16 mouse cellular contexts compared by ENCODE assay signal in the genomic region with DNA sequence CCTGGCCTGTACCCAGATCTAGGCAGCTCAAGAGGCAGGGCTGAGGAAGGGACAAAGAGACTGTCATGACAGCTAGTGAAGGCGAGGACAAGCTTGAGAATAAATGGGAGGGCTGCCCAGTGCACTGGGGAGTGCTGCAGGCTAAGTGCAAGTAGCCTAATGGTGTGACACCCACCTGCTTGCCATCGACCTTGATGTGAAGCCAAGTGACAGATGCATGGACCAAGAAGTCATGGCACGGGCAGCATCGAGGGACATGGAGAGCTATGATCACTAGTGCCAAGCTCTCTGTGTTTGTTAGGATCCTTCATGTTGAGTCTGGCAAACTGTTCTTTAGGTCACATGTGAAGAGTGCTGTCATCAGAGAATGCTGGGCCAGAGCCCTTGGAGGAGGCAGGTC.
A peak's percentile ranks its signal among the peaks of the same experiment; 100 is the strongest.
DNase-seq lines count a peak whose midpoint lies in the region; ATAC-seq and TF ChIP-seq lines count a peak whose summit lies in the region.
"Had no signal": no experiment of that assay in that cellular context is flagged by ENCODE, and none has a peak within 500 bp of the region (broad histone marks: within the 10 kb centered on the region; RNA-seq: fewer than 3 reads in every experiment).

No protein-coding gene starts in this region.

- H3K4me3 ChIP-seq in cerebellum, adult 2 months (replicated peaks; ENCODE audit: insufficient read depth, low read depth, low read length), result no peak overlapping the region
- H3K4me3 ChIP-seq in hindbrain, embryonic 10.5 days, result no peak overlapping the region
- no peak overlapping the region for H3K4me3 ChIP-seq in intestine, embryonic 15.5 days (replicated peaks)
- H3K4me3 ChIP-seq: embryonic facial prominence, embryonic 12.5 days; forebrain, embryonic 15.5 days; heart, embryonic 13.5 days; hindbrain, embryonic 12.5 days had no signal

- no peak for ATAC-seq in intestine, embryonic 15.5 days
- ATAC-seq: forebrain, embryonic 15.5 days; hindbrain, embryonic 16.5 days had no signal

- no peaks in the 10 kb centered on the region for H3K27me3 ChIP-seq in cerebellum, adult 2 months (ENCODE audit: control insufficient read depth, insufficient read depth, low read length)
- H3K27me3 ChIP-seq in hindbrain, embryonic 10.5 days (ENCODE audit: insufficient read depth, poor library complexity, severe bottlenecking), result no peaks in the 10 kb centered on the region
- H3K27me3 ChIP-seq in intestine, embryonic 15.5 days (replicated peaks), result no peaks in the 10 kb centered on the region
- H3K27me3 ChIP-seq: embryonic facial prominence, embryonic 12.5 days; forebrain, embryonic 15.5 days; heart, embryonic 13.5 days; hindbrain, embryonic 12.5 days had no signal

- no peak overlapping the region for H3K27ac ChIP-seq in cerebellum, adult 2 months (ENCODE audit: insufficient read depth, low read length)
- H3K27ac ChIP-seq in hindbrain, embryonic 10.5 days, result no peak overlapping the region
- H3K27ac ChIP-seq in intestine, embryonic 15.5 days, result no peak overlapping the region
- H3K27ac ChIP-seq: embryonic facial prominence, embryonic 12.5 days; forebrain, embryonic 15.5 days; heart, embryonic 13.5 days; hindbrain, embryonic 12.5 days had no signal

- no peak for TF ChIP-seq POLR2A in cerebellum, adult 2 months (IDR thresholded peaks at IDR 0.05; ENCODE audit: borderline replicate concordance, insufficient read depth, low read length)

- H3K4me2 ChIP-seq in intestine, embryonic 15.5 days (replicated peaks), result no peak overlapping the region
- H3K4me2 ChIP-seq: embryonic facial prominence, embryonic 12.5 days; forebrain, embryonic 15.5 days; heart, embryonic 13.5 days; hindbrain, embryonic 12.5 days had no signal

- no peaks in the 10 kb centered on the region for H3K9me3 ChIP-seq in hindbrain, embryonic 10.5 days
- no peaks in the 10 kb centered on the region for H3K9me3 ChIP-seq in intestine, embryonic 15.5 days
- H3K9me3 ChIP-seq: embryonic facial prominence, embryonic 12.5 days; forebrain, embryonic 15.5 days; heart, embryonic 13.5 days; hindbrain, embryonic 12.5 days had no signal

- no peak for TF ChIP-seq CTCF in cerebellum, adult 2 months (IDR thresholded peaks at IDR 0.05; ENCODE audit: borderline replicate concordance, insufficient read depth, low read depth, low read length)

- H3K4me1 ChIP-seq in cerebellum, adult 2 months (ENCODE audit: control insufficient read depth, insufficient read depth, low read length), result peaks cover 14% of the 10 kb centered on the region
- no peaks in the 10 kb centered on the region for H3K4me1 ChIP-seq in hindbrain, embryonic 10.5 days (replicated peaks)
- no peaks in the 10 kb centered on the region for H3K4me1 ChIP-seq in intestine, embryonic 15.5 days (replicated peaks)
- H3K4me1 ChIP-seq: embryonic facial prominence, embryonic 12.5 days; forebrain, embryonic 15.5 days; heart, embryonic 13.5 days; hindbrain, embryonic 12.5 days had no signal

- H3K36me3 ChIP-seq in hindbrain, embryonic 10.5 days, result no peaks in the 10 kb centered on the region
- no peaks in the 10 kb centered on the region for H3K36me3 ChIP-seq in intestine, embryonic 15.5 days
- H3K36me3 ChIP-seq: embryonic facial prominence, embryonic 12.5 days; forebrain, embryonic 15.5 days; heart, embryonic 13.5 days; hindbrain, embryonic 12.5 days had no signal

- DNase-seq in left cerebral cortex, postnatal 4 days, result peak; percentile 66
- no peak for DNase-seq in left cerebral cortex, postnatal 36 days (ENCODE audit: low spot score in 2 of 2)
- DNase-seq in cerebellum, adult 2 months, result peak; percentile 44 to 64
- DNase-seq in cerebellum, postnatal 10 days, result peak; percentile 83 to 88
- no peak for DNase-seq in hindbrain, embryonic 10.5 days (ENCODE audit: low spot score)
- no peak for DNase-seq in spleen, postnatal 36 days (ENCODE audit: low spot score in 2 of 2)
- DNase-seq: adrenal gland, postnatal 10 days; gastrocnemius, postnatal 36 days; heart, adult 11 months; heart, postnatal 36 days had no signal

- intact Hi-C loops in left cerebral cortex, postnatal 4 days (cut with DNase I), result no loop called here
- intact Hi-C loops in left cerebral cortex, postnatal 36 days (cut with DNase I), result no loop called here

- no peak overlapping the region for H3K9ac ChIP-seq in intestine, embryonic 15.5 days
- H3K9ac ChIP-seq: embryonic facial prominence, embryonic 12.5 days; forebrain, embryonic 15.5 days; heart, embryonic 13.5 days; hindbrain, embryonic 12.5 days had no signal

- 9% methylated on average over 4 of the region's 4 CpGs for WGBS in cerebellum, adult 2 months
- WGBS in hindbrain, embryonic 10.5 days, result 90% methylated on average over 4 of the region's 4 CpGs
- 88% methylated on average over 4 of the region's 4 CpGs for WGBS in intestine, embryonic 15.5 days

Comparison
In these comparisons a context has a peak if more than half of its experiments do, and no peak if none do; other contexts are left out.
1. DNase-seq: peak in left cerebral cortex, postnatal 4 days (single experiment), cerebellum, adult 2 months (2 of 2) and cerebellum, postnatal 10 days (2 of 2); none in left cerebral cortex, postnatal 36 days (0 of 2), hindbrain, embryonic 10.5 days (single experiment) and spleen, postnatal 36 days (0 of 2).